Mouse (Mus musculus) right cerebral cortex, postnatal 10 days (tissue): ENCODE measurements around the gene Gm20388.

Experiments
- DNase-seq, 2 experiments: peaks; one replicate each; pipeline ENCODE4 v3.0.0; 2021; ENCODE audit warnings: low spot score in 2 of 2

Gene Gm20388

GRCm38 (mm10) chr8:120229574-120229916, 318.9 kb downstream of the Gm20388 start:
- DNase-seq: no peak

- DNase-seq: no peak
Measured at GRCm38 (mm10) chr8:120230081-120230480, 319.4 kb downstream of the Gm20388 start.

GRCm38 (mm10) chr8:120230715-120231614, 320.3 kb downstream of the Gm20388 start:
- no peak for DNase-seq

GRCm38 (mm10) chr8:120231870-120232269, 321.2 kb downstream of the Gm20388 start:
- DNase-seq: no peak

- DNase-seq: peak in 1 of 2 experiments; percentile 16
Measured at GRCm38 (mm10) chr8:120232398-120232797, 321.8 kb downstream of the Gm20388 start.

GRCm38 (mm10) chr8:120232913-120233312, 322.3 kb downstream of the Gm20388 start:
- no peak for DNase-seq

- DNase-seq: peak in 1 of 2 experiments; percentile 72
Measured at GRCm38 (mm10) chr8:120234457-120234856, 323.8 kb downstream of the Gm20388 start.

GRCm38 (mm10) chr8:120234866-120235265, 324.2 kb downstream of the Gm20388 start:
- no peak for DNase-seq

GRCm38 (mm10) chr8:120243222-120243621, 332.6 kb downstream of the Gm20388 start:
- DNase-seq: no peak

GRCm38 (mm10) chr8:120243916-120244451, 333.3 kb downstream of the Gm20388 start:
- no peak for DNase-seq

GRCm38 (mm10) chr8:120244553-120244952, 333.9 kb downstream of the Gm20388 start:
- DNase-seq: no peak

- no peak for DNase-seq
Measured at GRCm38 (mm10) chr8:120247618-120248017, 337.0 kb downstream of the Gm20388 start.

GRCm38 (mm10) chr8:120248031-120248430, 337.4 kb downstream of the Gm20388 start:
- no peak for DNase-seq

- DNase-seq: no peak
Measured at GRCm38 (mm10) chr8:120248451-120248850, 337.8 kb downstream of the Gm20388 start.

- DNase-seq: no peak
Measured at GRCm38 (mm10) chr8:120249800-120250336, 339.2 kb downstream of the Gm20388 start.

- peak in 1 of 2 experiments; percentile 65 for DNase-seq
Measured at GRCm38 (mm10) chr8:120250750-120251410, 340.2 kb downstream of the Gm20388 start.

- peak in 1 of 2 experiments; percentile 48 for DNase-seq
Measured at GRCm38 (mm10) chr8:120251411-120252035, 340.9 kb downstream of the Gm20388 start.

- no peak for DNase-seq
Measured at GRCm38 (mm10) chr8:120253626-120254025, 343.0 kb downstream of the Gm20388 start.

GRCm38 (mm10) chr8:120255406-120255987, 344.9 kb downstream of the Gm20388 start:
- no peak for DNase-seq

GRCm38 (mm10) chr8:120256958-120257357, 346.3 kb downstream of the Gm20388 start:
- peak in 1 of 2 experiments; percentile 56 for DNase-seq

- DNase-seq: no peak
Measured at GRCm38 (mm10) chr8:120259206-120259605, 348.6 kb downstream of the Gm20388 start.
